Mouse (Mus musculus) kidney, adult 8-10 months (tissue): ENCODE results near the gene Dmrtc1c2.
"Not testable (repeated sequence)": the region's sequence is repeated elsewhere in the genome, so short reads cannot be mapped to it uniquely, and the experiment has no call there.

Experiments used
- DNase-seq, 2 experiments: peaks; one replicate each; pipeline ENCODE4 v3.0.0; 2022

Dmrtc1c2 gene

DNA sequence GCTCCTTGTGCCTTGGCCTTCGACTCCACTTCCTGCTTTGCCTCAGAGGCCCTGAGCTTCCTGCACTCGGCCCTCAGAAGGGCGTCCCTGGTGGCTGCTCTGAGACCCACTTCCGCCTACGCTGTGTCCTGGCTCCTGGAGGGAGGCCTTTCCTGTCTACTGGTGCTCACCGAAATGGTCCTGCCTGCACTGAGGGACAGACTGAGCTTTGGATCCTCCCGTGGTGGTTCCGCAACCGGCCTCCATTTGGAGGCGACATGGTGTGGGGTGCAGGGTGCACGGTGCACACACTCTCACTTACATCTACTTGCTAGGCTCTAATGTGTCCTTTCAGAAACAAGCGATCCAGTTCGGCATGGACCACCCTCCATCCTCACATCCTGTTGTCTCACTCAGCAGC is at the start of gene Dmrtc1c2:
TSS of gene Dmrtc1c2 (minus strand) at position 101 of the 400 bp plus-strand sequence.
- not testable (repeated sequence) for DNase-seq

DNA sequence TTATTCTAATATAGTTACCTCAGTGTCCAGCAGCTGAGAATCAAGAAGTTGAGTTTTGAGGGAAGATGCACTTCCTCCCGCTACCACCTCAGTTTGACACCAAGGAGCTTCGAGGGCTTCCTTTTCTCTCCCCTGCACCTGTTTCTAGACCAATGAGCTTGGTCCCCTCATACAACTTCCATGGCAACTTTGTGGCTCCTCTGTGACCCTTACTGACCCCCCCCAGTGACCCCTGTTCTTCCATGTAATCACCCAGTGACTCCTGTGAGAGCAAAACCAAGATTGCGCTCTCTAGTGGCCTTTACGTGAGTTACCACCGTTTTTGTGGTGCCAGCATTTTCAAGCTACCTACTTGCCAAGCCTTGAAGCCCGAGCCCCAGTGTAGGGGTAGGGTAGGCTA is 13.5 kb upstream of the Dmrtc1c2 start, which contains the start of gene 1700031F05Rik:
TSS of gene 1700031F05Rik (minus strand) at position 101 of the 400 bp plus-strand sequence.
- no peak for DNase-seq

DNA sequence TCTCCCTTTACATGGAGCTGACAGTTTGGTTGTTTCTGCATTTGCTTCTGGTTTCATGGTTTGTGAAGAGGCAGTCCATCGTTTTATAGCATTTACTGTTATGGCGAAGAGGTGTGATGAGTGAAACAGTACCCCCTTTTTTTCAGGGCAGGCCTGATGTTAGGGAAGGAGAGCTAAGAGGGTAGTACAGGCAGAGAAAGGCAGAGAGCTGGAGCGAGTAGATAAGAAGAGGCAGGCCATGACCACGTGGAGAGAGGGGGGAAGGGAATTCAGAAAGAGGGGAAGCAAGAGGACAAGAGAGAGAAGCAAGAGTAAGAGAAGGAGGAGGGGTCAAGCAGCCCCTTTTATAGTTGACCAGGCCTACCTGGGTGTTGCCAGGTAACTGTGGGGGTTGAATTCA is 42.1 kb downstream of the Dmrtc1c2 start:
- DNase-seq: no peak

DNA sequence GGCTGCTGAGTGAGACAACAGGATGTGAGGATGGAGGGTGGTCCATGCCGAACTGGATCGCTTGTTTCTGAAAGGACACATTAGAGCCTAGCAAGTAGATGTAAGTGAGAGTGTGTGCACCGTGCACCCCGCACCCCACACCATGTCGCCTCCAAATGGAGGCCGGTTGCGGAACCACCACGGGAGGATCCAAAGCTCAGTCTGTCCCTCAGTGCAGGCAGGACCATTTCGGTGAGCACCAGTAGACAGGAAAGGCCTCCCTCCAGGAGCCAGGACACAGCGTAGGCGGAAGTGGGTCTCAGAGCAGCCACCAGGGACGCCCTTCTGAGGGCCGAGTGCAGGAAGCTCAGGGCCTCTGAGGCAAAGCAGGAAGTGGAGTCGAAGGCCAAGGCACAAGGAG is 51.8 kb downstream of the Dmrtc1c2 start, which contains the start of gene Dmrtc1c1:
TSS of gene Dmrtc1c1 (plus strand) at position 301 of the 400 bp plus-strand sequence.
- DNase-seq: not testable (repeated sequence)
